11 mouse cellular contexts compared by ENCODE assay signal in the genomic region with DNA sequence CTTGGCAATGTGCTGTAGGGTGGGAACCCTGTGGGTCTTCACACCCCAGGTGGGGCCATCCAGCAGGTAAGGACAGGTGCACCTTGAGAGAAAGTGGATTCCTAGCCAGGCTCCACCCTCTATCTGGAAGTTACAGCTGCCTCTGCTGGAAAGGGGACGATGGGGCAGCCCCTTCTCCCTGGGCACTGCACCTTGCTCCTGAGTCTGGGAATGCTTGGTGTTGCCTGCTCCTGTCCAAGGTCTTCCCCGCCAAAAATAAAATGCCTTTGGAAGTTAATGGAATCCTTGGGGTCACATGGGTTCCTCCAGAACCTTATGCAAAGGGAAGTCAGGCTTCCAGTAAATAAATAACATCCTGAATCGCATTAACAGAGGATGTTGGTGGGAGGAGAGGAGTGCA. TPM values are rescaled to one million over a fixed set of nuclear protein-coding genes. Genes with fewer than 3 reads are reported as not detected.
DNase-seq lines count a peak whose midpoint lies in the region; ATAC-seq and TF ChIP-seq lines count a peak whose summit lies in the region.
"Had no signal": no experiment of that assay in that cellular context is flagged by ENCODE, and none has a peak within 500 bp of the region (broad histone marks: within the 10 kb centered on the region; RNA-seq: fewer than 3 reads in every experiment).

No protein-coding gene starts in this region.

- no peaks in the 10 kb centered on the region for H3K9me3 ChIP-seq in hindbrain, postnatal 0 days (ENCODE audit: low read length)
- no peaks in the 10 kb centered on the region for H3K9me3 ChIP-seq in midbrain, embryonic 16.5 days (replicated peaks; ENCODE audit: control insufficient read depth, low read length, poor library complexity, severe bottlenecking)

- no peaks in the 10 kb centered on the region for H3K27me3 ChIP-seq in hindbrain, postnatal 0 days (ENCODE audit: insufficient read depth, low read length)
- no peaks in the 10 kb centered on the region for H3K27me3 ChIP-seq in midbrain, embryonic 16.5 days (ENCODE audit: control insufficient read depth, insufficient read depth, low read depth, low read length)

- H3K9ac ChIP-seq in hindbrain, postnatal 0 days (replicated peaks; ENCODE audit: low read length) = peak overlapping the region; percentile 67; the same call in 1 of the 2 replicates
- H3K9ac ChIP-seq in midbrain, embryonic 16.5 days (ENCODE audit: low read depth, low read length) = peak overlapping the region; percentile 84

- H3K4me1 ChIP-seq in hindbrain, postnatal 0 days (ENCODE audit: insufficient read depth, low read length) = peaks cover 8% of the 10 kb centered on the region; the same call in 1 of the 2 replicates
- H3K4me1 ChIP-seq in midbrain, embryonic 16.5 days (ENCODE audit: control insufficient read depth, insufficient read depth, low read length) = peaks cover 9% of the 10 kb centered on the region; the same call in 1 of the 2 replicates

- no peak for TF ChIP-seq CTCF in left cerebral cortex, adult 2 months (IDR thresholded peaks at IDR 0.05)
- no peak for TF ChIP-seq CTCF in hindbrain, postnatal 0 days (IDR thresholded peaks at IDR 0.05; ENCODE audit: low read depth)

- H3K36me3 ChIP-seq in hindbrain, postnatal 0 days (ENCODE audit: insufficient read depth, low read length) = no peaks in the 10 kb centered on the region
- H3K36me3 ChIP-seq in midbrain, embryonic 16.5 days (ENCODE audit: control insufficient read depth, insufficient read depth, low read length) = no peaks in the 10 kb centered on the region

- peak; percentile 19 for DNase-seq in cerebellum, adult 11-12 months
- no peak for DNase-seq in cerebellum, adult 11 months
- DNase-seq in left cerebral cortex, adult 2 months (ENCODE audit: extremely low spot score in 1 of 2, low spot score in 2 of 2) = no peak
- DNase-seq in left cerebral cortex, postnatal 36 days (ENCODE audit: low spot score in 2 of 2) = no peak
- no peak for DNase-seq in hindbrain, postnatal 0 days (ENCODE audit: low spot score)
- DNase-seq in left cerebral cortex, adult 8-10 months (ENCODE audit: low spot score in 2 of 2) = no peak
- DNase-seq in adrenal gland, postnatal 25 days = no peak
- DNase-seq: adrenal gland, postnatal 14 days; gastrocnemius, postnatal 36 days; left cerebral cortex, postnatal 4 days had no signal

- peak overlapping the region; percentile 88 for H3K4me3 ChIP-seq in left cerebral cortex, adult 2 months
- peak overlapping the region; percentile 63 for H3K4me3 ChIP-seq in hindbrain, postnatal 0 days (ENCODE audit: low read length)
- peak overlapping the region; percentile 70 for H3K4me3 ChIP-seq in midbrain, embryonic 16.5 days (ENCODE audit: low read depth, low read length)

- H3K27ac ChIP-seq in left cerebral cortex, adult 2 months = peak overlapping the region; percentile 90; the same call in 1 of the 2 replicates
- H3K27ac ChIP-seq in hindbrain, postnatal 0 days = no peak overlapping the region
- H3K27ac ChIP-seq in midbrain, embryonic 16.5 days (ENCODE audit: low read length) = no peak overlapping the region

- peak overlapping the region; percentile 79 for H3K4me2 ChIP-seq in hindbrain, postnatal 0 days (ENCODE audit: low read depth, low read length)
- H3K4me2 ChIP-seq in midbrain, embryonic 16.5 days (ENCODE audit: low read length) = peak overlapping the region; percentile 74

- intact Hi-C loops in left cerebral cortex, adult 2 months (cut with DNase I) = loop anchor here (5.0 kb wide), 1 partner anchor 51 kb away; no protein-coding TSS in a partner anchor
- intact Hi-C loops in left cerebral cortex, postnatal 36 days (cut with DNase I) = loop anchor here (5.0 kb wide), 2 partner anchors 61 to 131 kb away; partner anchors contain the start of gene 4430402I18Rik

- WGBS in hindbrain, postnatal 0 days = 52% methylated on average over 3 of the region's 3 CpGs
- WGBS in midbrain, embryonic 16.5 days = 69% methylated on average over 3 of the region's 3 CpGs

- ATAC-seq in hindbrain, postnatal 0 days = no peak
- 0 out of 2 replicates have a peak, but pooled peaks have one; percentile 8 for ATAC-seq in midbrain, embryonic 16.5 days

RNA-seq across cellular contexts. Expression of gene Slc1a1, which starts 1.3 kb away (rescaled TPM):
- 100 to 1,000 TPM; 111 to 112 TPM for total RNA-seq in left cerebral cortex, adult 2 months (2021)
- 100 to 1,000 TPM; 104 to 120 TPM for total RNA-seq in left cerebral cortex, postnatal 36 days (2021)
- total RNA-seq in hindbrain, postnatal 0 days (2014; rRNA removed) = 67.3 and 75.1 TPM in 2 replicates
- polyA plus RNA-seq in hindbrain, postnatal 0 days (2015; fragmentation: Nextera tagmentation; extraction: Ambion mirVana) = 45.7 and 49.0 TPM in 2 replicates
- 45.0 and 47.7 TPM in 2 replicates for polyA plus RNA-seq in midbrain, embryonic 16.5 days (2015; fragmentation: Nextera tagmentation; extraction: Ambion mirVana)
- 100 to 1,000 TPM in 1 of 4 experiments, 10 to 100 TPM in 3; 98.1 to 102 (median 98.6) TPM for total RNA-seq in left cerebral cortex, adult 8-10 months (2022)
- total RNA-seq in adrenal gland, postnatal 25 days (2021) = 0.97 and 1.0 TPM in 2 replicates

Comparison
In these comparisons a context has a peak if more than half of its experiments do, and no peak if none do; other contexts are left out.
1. RNA of gene Slc1a1, which starts 1.3 kb away (total RNA-seq): 104 to 120 TPM in left cerebral cortex, postnatal 36 days, 111 to 112 TPM in left cerebral cortex, adult 2 months, 98.1 to 102 TPM in left cerebral cortex, adult 8-10 months and 67.3 to 75.1 TPM in hindbrain, postnatal 0 days; 0.97 to 1.0 TPM in adrenal gland, postnatal 25 days; every median in the first group is over 10 times any median in the second.
2. Peak in every context shown above with its lines, with median percentiles within 50 percentile points of each other: H3K4me3 ChIP-seq.